Mouse (Mus musculus) G1E (cell line): ENCODE data around the gene Fgfr2.

Experiments used
- CTCF ChIP-seq: IDR thresholded peaks from 2 replicates; pipeline ENCODE4 v1.5.1; 2012; ENCODE audit warnings: low read depth, low read length, inconsistent platforms, mixed read lengths
- GATA1 ChIP-seq: IDR thresholded peaks from 2 replicates; pipeline ENCODE4 v1.6.1; 2012; ENCODE audit warnings: borderline replicate concordance, low read length, inconsistent platforms, mixed read lengths
- GATA2 ChIP-seq: IDR thresholded peaks from 2 replicates; pipeline ENCODE4 v1.6.1; 2012; ENCODE audit warnings: low read depth, low read length, inconsistent platforms, borderline replicate concordance
- POLR2AphosphoS5 ChIP-seq: IDR thresholded peaks from 2 replicates; pipeline ENCODE4 v1.6.1; 2012; ENCODE audit warnings: low read depth, low read length, inconsistent platforms; ENCODE audit not compliant: insufficient replicate concordance
- TAL1 ChIP-seq: conservative IDR thresholded peaks from 2 replicates; pipeline ENCODE4 v1.6.1; 2012; ENCODE audit warnings: low read depth, low read length, inconsistent platforms, mixed read lengths

DNA sequence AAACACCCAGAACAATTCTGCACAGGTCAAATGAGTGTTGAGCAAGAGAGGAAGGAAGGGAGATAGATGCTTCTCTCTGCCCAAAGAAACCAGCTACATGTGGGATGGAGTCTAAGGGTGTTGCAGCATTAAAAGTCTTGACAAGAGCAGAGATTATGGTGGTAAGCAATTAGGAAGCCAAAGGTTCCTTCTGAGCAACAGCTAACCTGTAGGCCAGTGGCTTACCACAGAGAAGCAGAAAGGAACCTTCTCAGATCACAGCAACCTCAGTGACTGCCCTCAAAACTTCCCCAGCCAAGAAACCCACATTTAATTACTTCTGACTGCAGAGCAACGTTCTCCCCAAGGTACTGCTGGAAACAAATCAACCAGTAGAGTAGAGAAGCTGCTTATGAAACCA is 2621.7 kb downstream of the Fgfr2 start:
- TF ChIP-seq CTCF (no peak), GATA1 (no peak), GATA2 (no peak), TAL1 (no peak), POLR2AphosphoS5 (no peak)
